Mouse (Mus musculus) lung, embryonic 16.5 days (tissue): ENCODE results near the gene Map4k2. TPM values are rescaled to one million over a fixed set of nuclear protein-coding genes. Genes with fewer than 3 reads are reported as not detected.

Experiments
- ATAC-seq: fragments of 200-750 bp; cut with Nextera tagmentation; 2 replicates; pipeline ENCODE4 v1.8.0; 2017; ENCODE audit warnings: low read depth, mild to moderate bottlenecking, moderate library complexity
- H3K27ac ChIP-seq: fragments of 300-500 bp; sonication (generic); 2 replicates; pipeline ENCODE4 v1.5.1; 2014; ENCODE audit warnings: mild to moderate bottlenecking, control low read depth, low read length
- H3K27me3 ChIP-seq: fragments of 300-500 bp; sonication (generic); 2 replicates; pipeline ENCODE4 v1.6.1; 2014; ENCODE audit warnings: low read depth, low read length, mixed read lengths; ENCODE audit not compliant: control insufficient read depth, insufficient read depth
- H3K36me3 ChIP-seq: fragments of 300-500 bp; sonication (generic); 2 replicates; pipeline ENCODE4 v1.6.1; 2014; ENCODE audit warnings: low read length; ENCODE audit not compliant: control insufficient read depth, insufficient read depth
- H3K4me1 ChIP-seq: fragments of 300-500 bp; sonication (generic); replicated peaks from 2 replicates; pipeline ENCODE4 v1.6.1; 2014; ENCODE audit warnings: low read length, mixed read lengths; ENCODE audit not compliant: control insufficient read depth, insufficient read depth
- H3K4me2 ChIP-seq: fragments of 300-500 bp; sonication (generic); 2 replicates; pipeline ENCODE4 v1.6.1; 2014; ENCODE audit warnings: low read depth, low read length, control low read depth
- H3K4me3 ChIP-seq: fragments of 300-500 bp; sonication (generic); 2 replicates; pipeline ENCODE4 v1.5.1; 2014; ENCODE audit warnings: mild to moderate bottlenecking, low read length, control low read depth
- H3K9ac ChIP-seq: fragments of 300-500 bp; sonication (generic); 2 replicates; pipeline ENCODE4 v1.6.1; 2014; ENCODE audit warnings: low read length, control low read depth
- H3K9me3 ChIP-seq: fragments of 300-500 bp; sonication (generic); 2 replicates; pipeline ENCODE4 v1.6.1; 2016; ENCODE audit warnings: low read length; ENCODE audit not compliant: control insufficient read depth
- WGBS: fragments of 180-500 bp; shearing (Covaris S2); extraction: QIAGEN DNeasy Blood & Tissue Kit; methylation state at CpG from one replicate; pipeline ENCODE4 v1.1.7; 2014; 5-methylcytosine and 5-hydroxymethylcytosine counted together
- microRNA-seq: library from miRNA; unstranded; fragments of <30 nt; microRNA quantifications from one replicate; pipeline ENCODE4, GENCODE M21; 2016
- polyA plus RNA-seq: library from polyadenylated mRNA; unstranded; fragments of >200 nt; fragmentation: Nextera tagmentation; extraction: Ambion mirVana; gene quantifications from 2 replicates; pipeline ENCODE4 v1.2.1, GENCODE M21; 2015

The Map4k2 gene
- polyA plus RNA-seq, 1 experiment from 2014 or later: 24.8 TPM

DNA sequence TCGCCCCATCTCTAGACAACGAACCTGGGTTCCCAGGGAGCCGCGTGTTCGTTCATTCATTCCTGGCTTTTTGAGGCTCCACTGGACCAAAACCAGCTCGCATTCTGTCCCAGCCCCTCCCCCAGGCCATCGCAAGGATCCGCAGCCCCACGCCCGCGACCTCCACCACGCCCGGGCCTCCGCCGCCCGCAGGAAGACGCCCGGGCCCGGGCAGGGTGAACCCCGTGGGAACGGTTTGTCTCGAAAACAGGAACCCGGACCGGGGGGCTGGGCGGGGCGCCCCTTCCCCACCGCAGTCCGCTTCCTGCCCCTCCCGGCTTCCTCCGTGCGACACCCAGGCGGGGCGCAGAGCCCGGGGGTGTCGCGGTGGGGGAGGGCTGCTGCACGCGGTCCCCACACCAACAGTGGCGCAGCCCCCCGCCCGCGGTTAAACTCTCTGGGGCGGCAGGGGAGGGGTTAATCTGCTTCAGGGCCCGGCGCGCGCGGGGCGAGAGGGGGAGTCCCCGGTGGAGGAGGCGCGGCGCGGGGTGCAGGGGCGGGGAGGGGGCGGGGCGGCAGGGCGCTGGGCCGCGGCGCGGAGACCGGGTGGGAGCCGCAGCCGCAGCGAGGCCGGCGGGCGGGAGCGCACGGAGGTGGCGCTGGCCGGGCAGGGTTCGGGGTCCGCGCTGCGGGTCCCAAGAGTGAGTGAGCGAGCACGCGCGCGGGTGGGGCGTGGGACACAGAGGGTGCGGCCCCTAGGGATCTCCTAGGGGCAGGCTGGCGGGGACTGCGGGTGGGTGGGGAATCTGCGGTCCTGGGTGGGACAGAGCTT, 58.6 kb downstream of the Map4k2 start, which contains the start of gene Rasgrp2:
Gene Rasgrp2 (plus strand): TSS at position 56 of the 811 bp plus-strand sequence.
- under 1% methylated on average over 64 of the region's 87 CpGs for WGBS
- ATAC-seq: peak; percentile 31
- H3K4me3 ChIP-seq: peak within 1 kb of the TSS; percentile 73
- H3K27ac ChIP-seq: peak within 1 kb of the TSS; percentile 74
- H3K9ac ChIP-seq: peak within 1 kb of the TSS; percentile 73
- H3K9me3 ChIP-seq: no peaks in the 10 kb centered on the region
- H3K36me3 ChIP-seq: no peaks in the 10 kb centered on the region
- peaks cover 26% of the 10 kb centered on the region for H3K4me1 ChIP-seq
- H3K4me2 ChIP-seq: peak within 1 kb of the TSS; percentile 100
- H3K27me3 ChIP-seq: peaks cover 12% of the 10 kb centered on the region

DNA sequence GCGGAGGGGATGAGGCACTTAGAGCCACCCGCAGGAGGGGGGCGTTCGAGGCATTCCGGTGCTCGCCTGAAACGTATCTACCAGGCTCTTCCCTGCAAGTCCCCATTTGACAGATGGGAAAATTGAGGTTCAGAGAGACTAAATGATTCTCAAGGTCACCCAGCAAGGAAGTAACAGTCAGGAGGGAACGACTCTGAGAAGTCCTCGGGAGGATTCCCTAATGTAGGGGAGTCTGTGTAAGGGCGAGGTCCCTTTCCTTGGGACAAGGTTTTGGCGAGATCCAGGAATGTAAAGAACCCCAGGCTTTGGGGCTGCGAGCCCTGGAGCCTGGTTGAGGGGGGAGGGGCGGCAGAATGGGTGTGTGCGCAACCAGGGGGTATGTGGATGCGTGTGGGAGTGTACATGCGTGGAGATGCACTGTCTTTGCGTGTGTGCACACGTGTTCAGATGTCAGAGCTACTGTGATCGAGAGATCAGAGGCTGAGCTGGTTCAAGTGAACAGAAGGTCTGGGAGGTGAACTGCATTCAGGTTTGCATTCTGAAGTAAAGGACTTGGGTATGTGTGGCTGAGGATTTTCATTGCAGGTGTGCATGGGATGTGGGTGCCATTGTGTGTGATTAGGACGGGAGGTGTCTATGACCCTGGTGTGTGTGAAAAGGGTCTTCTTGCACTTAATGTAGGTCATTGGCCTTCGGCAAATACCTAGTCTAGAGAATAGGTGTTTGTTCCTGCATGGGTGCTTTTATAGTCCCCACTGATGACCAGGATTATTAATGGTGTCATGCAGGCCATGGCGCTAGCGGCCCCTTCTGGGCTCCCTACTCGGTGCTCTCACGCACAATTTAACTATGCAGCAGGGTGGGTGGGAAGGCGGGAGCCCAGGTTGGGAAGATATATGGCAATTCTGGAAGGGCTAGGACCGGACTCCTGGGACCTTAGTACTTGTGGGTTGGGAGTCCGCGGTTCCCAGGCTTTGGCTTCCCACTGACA, 59.5 kb downstream of the Map4k2 start:
- Histone ChIP-seq H3K9me3 (no peaks in the 10 kb centered on the region), H3K4me1 (peaks cover 26% of the 10 kb centered on the region), H3K4me2 (peak overlapping the region; percentile 100), H3K9ac (peak overlapping the region; percentile 73), H3K27ac (peak overlapping the region; percentile 74), H3K27me3 (peaks cover 12% of the 10 kb centered on the region), H3K36me3 (no peaks in the 10 kb centered on the region), H3K4me3 (peak overlapping the region; percentile 73)
- ATAC-seq: no peak; the same call in 1 of the 2 replicates
- whole genome bisulfite sequencing: 2% methylated on average over 29 of the region's 29 CpGs

DNA sequence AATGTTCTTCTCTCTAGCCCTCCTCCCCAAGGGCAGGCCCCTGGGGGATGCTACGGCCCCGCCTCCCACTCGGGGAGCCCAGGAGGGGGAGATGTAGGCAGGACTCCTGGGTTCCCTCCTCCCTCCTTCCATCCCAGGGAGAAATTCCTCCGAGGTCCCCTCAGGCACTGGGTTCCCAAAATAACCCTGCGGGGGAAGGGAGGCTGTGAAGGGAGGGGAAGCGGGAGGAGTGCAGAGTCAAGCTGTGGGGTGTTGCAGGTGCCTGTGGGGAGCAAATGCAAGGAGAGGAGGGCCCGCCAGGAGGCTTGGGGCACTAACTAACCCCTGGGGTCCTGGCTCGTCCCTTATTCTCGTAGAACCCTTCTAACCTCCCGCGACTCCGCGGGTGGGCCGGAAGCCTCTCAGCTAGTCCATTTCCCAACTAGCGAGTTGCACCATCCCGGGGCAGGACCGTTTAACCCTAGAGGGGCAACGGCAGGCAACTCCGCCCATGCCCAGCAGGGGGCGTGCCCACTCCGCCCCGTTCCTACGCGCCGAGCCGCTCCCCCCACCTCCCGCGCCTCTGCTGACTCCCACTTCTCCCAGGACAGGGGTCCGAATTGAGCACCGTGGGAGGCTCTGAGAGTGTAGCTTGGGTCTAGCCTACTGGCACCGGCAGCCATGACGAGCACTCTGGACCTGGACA, 60.3 kb downstream of the Map4k2 start:
- ATAC-seq: peak; percentile 68
- Histone ChIP-seq H3K9me3 (no peaks in the 10 kb centered on the region), H3K4me1 (peaks cover 26% of the 10 kb centered on the region), H3K36me3 (no peaks in the 10 kb centered on the region), H3K27me3 (peaks cover 12% of the 10 kb centered on the region), H3K4me2 (peak overlapping the region; percentile 100), H3K27ac (peak overlapping the region; percentile 52), H3K4me3 (peak overlapping the region; percentile 73), H3K9ac (peak overlapping the region; percentile 68)
- WGBS: 0% methylated on average over 32 of the region's 32 CpGs

DNA sequence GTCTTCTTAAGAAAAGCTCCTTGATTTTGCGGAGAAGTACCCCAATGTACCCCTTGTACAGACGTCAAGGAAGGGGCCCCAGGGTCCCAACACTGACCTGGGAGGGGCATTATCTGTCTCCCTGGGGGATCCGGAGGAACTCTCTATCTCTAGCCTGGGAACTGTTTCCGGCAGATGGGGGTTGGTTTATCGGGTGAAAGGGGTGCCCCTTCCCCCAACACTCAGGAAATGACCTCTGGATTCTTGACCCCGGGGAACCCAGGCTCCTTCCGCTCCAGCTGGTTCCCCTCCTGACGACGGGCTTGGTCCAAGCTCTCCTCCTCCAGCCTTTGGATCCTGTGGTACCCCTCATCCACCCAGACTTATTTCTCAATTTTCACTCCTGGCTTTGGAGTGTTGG, 61.0 kb downstream of the Map4k2 start:
- peak overlapping the region; percentile 68 for H3K9ac ChIP-seq
- H3K27ac ChIP-seq: peak overlapping the region; percentile 52; the same call in 1 of the 2 replicates

DNA sequence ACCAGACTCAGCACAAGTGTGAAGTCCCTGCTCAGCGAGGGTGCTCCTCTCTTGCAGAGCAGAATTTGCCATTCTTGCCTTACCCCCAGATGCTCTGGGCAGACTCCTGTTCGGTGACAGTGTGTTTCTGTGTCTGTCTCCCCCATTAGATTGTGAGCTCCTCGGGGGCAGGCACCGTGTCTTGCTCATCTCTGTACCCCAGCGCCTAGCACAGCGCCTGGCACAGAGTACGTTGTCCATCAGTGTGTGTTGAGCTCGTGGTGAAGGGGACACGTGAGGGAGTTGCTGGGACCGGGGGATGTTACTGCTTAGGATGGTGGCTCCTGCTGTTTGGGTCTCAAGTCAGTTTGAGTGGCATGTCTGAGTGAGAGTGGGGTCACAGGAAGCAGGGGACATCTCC, 62.9 kb downstream of the Map4k2 start:
- H3K4me1 ChIP-seq: peaks cover 26% of the 10 kb centered on the region
- H3K27ac ChIP-seq: no peak overlapping the region
- no peak for ATAC-seq
- H3K4me2 ChIP-seq: no peak overlapping the region
- 77% methylated on average over 10 of the region's 10 CpGs for WGBS
- H3K4me3 ChIP-seq: no peak overlapping the region
- no peaks in the 10 kb centered on the region for H3K9me3 ChIP-seq
- H3K9ac ChIP-seq: no peak overlapping the region
- peaks cover 12% of the 10 kb centered on the region for H3K27me3 ChIP-seq
- no peaks in the 10 kb centered on the region for H3K36me3 ChIP-seq

More for the DNA sequence above, 61.0 kb downstream of the Map4k2 start:
- Histone ChIP-seq H3K9me3 (no peaks in the 10 kb centered on the region), H3K36me3 (no peaks in the 10 kb centered on the region), H3K4me3 (peak overlapping the region; percentile 73), H3K4me1 (peaks cover 26% of the 10 kb centered on the region), H3K27me3 (peaks cover 12% of the 10 kb centered on the region), H3K4me2 (peak overlapping the region; percentile 100)
- WGBS: 2% methylated on average over 9 of the region's 9 CpGs
- peak; percentile 8 for ATAC-seq

Small RNA genes lying within 50 kb of the gene (microRNA-seq; reads per million reads assigned to microRNA genes)
- gene Mir6989: not detected

Other genes starting within 250 kb of the Map4k2 start
- not detected in 2 replicates for gene AC131692.1, start 246.7 kb upstream of the Map4k2 start, polyA plus RNA-seq
- 0.29 and 0.94 TPM in 2 replicates for gene Naaladl1, start 235.4 kb upstream of the Map4k2 start, polyA plus RNA-seq
- 32.5 and 36.4 TPM in 2 replicates for gene Sac3d1, start 222.5 kb upstream of the Map4k2 start, polyA plus RNA-seq
- 33.4 and 35.1 TPM in 2 replicates for gene Snx15, start 212.8 kb upstream of the Map4k2 start, polyA plus RNA-seq
- 0.31 and 0.96 TPM in 2 replicates for gene Batf2, start 200.2 kb upstream of the Map4k2 start, polyA plus RNA-seq
- gene Arl2, start 199.6 kb upstream of the Map4k2 start, polyA plus RNA-seq: 95.2 and 95.7 TPM in 2 replicates
- gene Majin, start 156.7 kb upstream of the Map4k2 start, polyA plus RNA-seq: not detected in 2 replicates
- gene Gpha2, start 114.8 kb upstream of the Map4k2 start, polyA plus RNA-seq: 0.63 and 0.88 TPM in 2 replicates
- gene Ppp2r5b, start 105.3 kb upstream of the Map4k2 start, polyA plus RNA-seq: 17.8 and 20.2 TPM in 2 replicates
- gene Atg2a, start 99.5 kb upstream of the Map4k2 start, polyA plus RNA-seq: 10.3 and 12.6 TPM in 2 replicates
- gene Ehd1, start 64.4 kb upstream of the Map4k2 start, polyA plus RNA-seq: 77.9 and 81.6 TPM in 2 replicates
- 1.1 and 1.7 TPM in 2 replicates for gene Cdc42bpg, start 34.7 kb upstream of the Map4k2 start, polyA plus RNA-seq
- 70.9 and 76.9 TPM in 2 replicates for gene Men1, start 6.2 kb upstream of the Map4k2 start, polyA plus RNA-seq
- 120 and 132 TPM in 2 replicates for gene Sf1, start 22.6 kb downstream of the Map4k2 start, polyA plus RNA-seq
- gene Pygm, start 43.3 kb downstream of the Map4k2 start, polyA plus RNA-seq: 28.6 and 36.1 TPM in 2 replicates
- 93.7 and 111 TPM in 2 replicates for gene Rasgrp2, start 58.2 kb downstream of the Map4k2 start, polyA plus RNA-seq
- 0.88 and 1.0 TPM in 2 replicates for gene Nrxn2, start 77.6 kb downstream of the Map4k2 start, polyA plus RNA-seq
- gene Slc22a12, start 201.9 kb downstream of the Map4k2 start, polyA plus RNA-seq: not detected in 2 replicates